18 mouse cellular contexts compared by ENCODE assay signal in the genomic region with DNA sequence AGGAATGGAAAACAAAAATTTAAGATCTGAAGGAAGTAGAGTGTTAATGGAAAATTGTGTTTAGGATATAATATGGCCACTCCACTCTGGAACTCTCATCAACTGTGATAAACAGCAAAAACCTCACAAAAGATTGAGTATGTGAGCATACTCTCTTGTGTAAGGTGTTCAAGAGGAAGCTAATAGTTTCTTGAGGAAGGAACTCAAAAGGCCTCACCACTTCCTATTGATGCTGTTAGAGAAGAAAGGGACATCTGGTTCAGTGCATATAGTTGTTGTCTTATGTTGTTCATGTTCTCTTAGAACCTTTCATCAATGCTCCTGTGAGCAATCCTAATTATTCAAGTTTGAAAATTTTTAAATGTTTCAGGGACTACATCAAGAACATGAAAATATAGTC. TPM values are rescaled to one million over a fixed set of nuclear protein-coding genes. Genes with fewer than 3 reads are reported as not detected.
"Had no signal": no experiment of that assay in that cellular context is flagged by ENCODE, and none has a peak within 500 bp of the region (broad histone marks: within the 10 kb centered on the region; RNA-seq: fewer than 3 reads in every experiment).

No protein-coding gene starts in this region.

- H3K27ac ChIP-seq: limb, embryonic 12.5 days; liver, embryonic 13.5 days; lung, embryonic 15.5 days; midbrain, embryonic 10.5 days; neural tube, embryonic 15.5 days had no signal

- H3K9ac ChIP-seq: limb, embryonic 12.5 days; liver, embryonic 13.5 days; liver, postnatal 0 days; lung, embryonic 15.5 days; neural tube, embryonic 15.5 days had no signal

- H3K9me3 ChIP-seq: limb, embryonic 12.5 days; liver, embryonic 13.5 days; lung, embryonic 15.5 days; midbrain, embryonic 10.5 days; neural tube, embryonic 15.5 days had no signal

- H3K36me3 ChIP-seq: limb, embryonic 12.5 days; liver, embryonic 13.5 days; lung, embryonic 15.5 days; midbrain, embryonic 10.5 days; neural tube, embryonic 15.5 days had no signal

- H3K27me3 ChIP-seq: limb, embryonic 12.5 days; liver, embryonic 13.5 days; lung, embryonic 15.5 days; neural tube, embryonic 15.5 days had no signal

- DNase-seq: kidney, adult 8-10 months; kidney, postnatal 25 days; liver; liver, embryonic 13.5 days; liver, postnatal 0 days; lung, postnatal 14 days; thymus, adult 18-20 months; thymus, postnatal 14 days had no signal

- H3K4me2 ChIP-seq: limb, embryonic 12.5 days; liver, embryonic 13.5 days; lung, embryonic 15.5 days; neural tube, embryonic 15.5 days had no signal

- H3K4me1 ChIP-seq: limb, embryonic 12.5 days; liver, embryonic 13.5 days; lung, embryonic 15.5 days; midbrain, embryonic 10.5 days; neural tube, embryonic 15.5 days had no signal

- H3K4me3 ChIP-seq: limb, embryonic 12.5 days; liver, embryonic 13.5 days; lung, embryonic 15.5 days; midbrain, embryonic 10.5 days; neural tube, embryonic 15.5 days had no signal

- ATAC-seq: intestine, embryonic 16.5 days; liver, postnatal 0 days; midbrain, embryonic 16.5 days had no signal

RNA-seq across cellular contexts. Expression of gene Gpr174, which starts 21.0 kb away (rescaled TPM):
- total RNA-seq: layer of hippocampus, postnatal 25 days; left cerebral cortex, postnatal 36 days had no signal
- polyA plus RNA-seq: kidney, embryonic 16.5 days; limb, embryonic 12.5 days; midbrain, embryonic 10.5 days; neural tube, embryonic 11.5 days; neural tube, embryonic 15.5 days had no signal
